Mouse (Mus musculus) hindbrain, embryonic 14.5 days (tissue): ENCODE data around the gene Gins3. TPM values are rescaled to one million over a fixed set of nuclear protein-coding genes. Genes with fewer than 3 reads are reported as not detected.

Experiments used
- ATAC-seq: fragments of 200-750 bp; cut with Nextera tagmentation; 2 replicates; pipeline ENCODE4 v1.8.0; 2017; ENCODE audit warnings: moderate number of reproducible peaks, mild to moderate bottlenecking, moderate TSS enrichment, moderate library complexity; ENCODE audit not compliant: low FRiP score
- DNase-seq: peaks from one replicate; pipeline ENCODE4 v3.0.0-alpha.2; 2015; ENCODE audit warnings: low spot score
- H3K27ac ChIP-seq: fragments of 300-500 bp; sonication (generic); 2 replicates; pipeline ENCODE4 v1.5.1; 2014; ENCODE audit warnings: mild to moderate bottlenecking, moderate library complexity
- H3K27me3 ChIP-seq: fragments of 300-500 bp; sonication (generic); 2 replicates; pipeline ENCODE4 v1.6.1; 2014; ENCODE audit warnings: mild to moderate bottlenecking, low read length, mixed read lengths; ENCODE audit not compliant: control insufficient read depth, insufficient read depth
- H3K36me3 ChIP-seq: fragments of 300-500 bp; sonication (generic); replicated peaks from 2 replicates; pipeline ENCODE4 v1.6.1; 2014; ENCODE audit not compliant: control insufficient read depth, insufficient read depth
- H3K4me1 ChIP-seq: fragments of 300-500 bp; sonication (generic); replicated peaks from 2 replicates; pipeline ENCODE4 v1.6.1; 2014; ENCODE audit warnings: antibody characterized with exemption, low read length, mixed read lengths; ENCODE audit not compliant: control insufficient read depth, insufficient read depth
- H3K4me2 ChIP-seq: fragments of 300-500 bp; sonication (generic); replicated peaks from 2 replicates; pipeline ENCODE4 v1.6.1; 2014; ENCODE audit warnings: mild to moderate bottlenecking, moderate library complexity
- H3K4me3 ChIP-seq: fragments of 300-500 bp; sonication (generic); replicated peaks from 2 replicates; pipeline ENCODE4 v1.5.1; 2014; ENCODE audit warnings: mild to moderate bottlenecking, low read length
- H3K9ac ChIP-seq: fragments of 300-500 bp; sonication (generic); 2 replicates; pipeline ENCODE4 v1.6.1; 2014
- H3K9me3 ChIP-seq: fragments of 300-500 bp; sonication (generic); 2 replicates; pipeline ENCODE4 v1.6.1; 2016; ENCODE audit warnings: low read length; ENCODE audit not compliant: control insufficient read depth
- WGBS: fragments of 180-500 bp; shearing (Covaris S2); extraction: QIAGEN DNeasy Blood & Tissue Kit; methylation state at CpG from one replicate; pipeline ENCODE4 v1.1.7; 2014; 5-methylcytosine and 5-hydroxymethylcytosine counted together
- polyA plus RNA-seq: library from polyadenylated mRNA; unstranded; fragments of >200 nt; fragmentation: Nextera tagmentation; extraction: Ambion mirVana; gene quantifications from 2 replicates; pipeline ENCODE4 v1.2.1, GENCODE M21; 2014

Gene Gins3
- polyA plus RNA-seq, 1 experiment from 2014 or later, result 7.8 TPM

DNA sequence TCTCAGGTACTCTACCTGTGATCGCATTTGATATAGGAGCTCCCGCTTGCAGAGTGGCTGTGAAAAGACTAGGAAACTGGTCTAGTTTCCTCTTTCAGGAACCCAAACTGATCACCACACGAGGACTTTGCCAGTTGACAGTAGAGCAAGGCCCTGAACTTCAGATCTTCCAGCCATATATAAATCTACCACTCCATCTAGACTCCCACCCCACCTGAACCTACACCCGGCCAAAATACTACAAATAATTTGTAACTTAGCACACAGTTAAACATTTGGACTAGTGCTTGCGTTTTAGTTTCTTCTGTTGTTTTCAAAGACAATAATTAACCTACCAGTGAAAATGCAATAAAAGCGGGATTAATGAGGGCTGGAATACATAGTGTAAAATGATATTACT is 413 bp upstream of the Gins3 start:
- Histone ChIP-seq H3K36me3 (no peaks in the 10 kb centered on the region), H3K4me1 (peaks cover 5% of the 10 kb centered on the region; the same call in 1 of the 2 replicates), H3K4me3 (peak overlapping the region; percentile 69), H3K4me2 (peak overlapping the region; percentile 71), H3K27ac (no peak overlapping the region), H3K9me3 (no peaks in the 10 kb centered on the region), H3K9ac (no peak overlapping the region), H3K27me3 (no peaks in the 10 kb centered on the region)
- ATAC-seq (peak; percentile 26; the same call in 1 of the 2 replicates), DNase-seq (no peak)
- 82% methylated on average over 6 of the region's 6 CpGs for WGBS

DNA sequence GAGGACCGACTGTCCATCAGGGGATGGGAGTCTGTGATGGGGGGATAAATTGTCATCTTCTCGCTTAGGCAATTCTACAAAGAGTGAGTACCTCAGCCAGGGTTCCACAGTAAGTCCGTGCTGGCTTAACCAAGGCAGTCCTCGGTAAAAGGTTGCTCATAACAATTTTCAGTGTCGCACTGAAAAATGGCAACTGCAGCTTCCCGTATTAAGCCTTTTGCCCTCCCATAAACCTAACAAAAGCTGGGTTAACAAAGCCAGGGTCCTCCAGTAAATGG is 749 bp downstream of the Gins3 start:
- peak overlapping the region; percentile 71 for H3K4me2 ChIP-seq
- H3K27me3 ChIP-seq, result no peaks in the 10 kb centered on the region
- DNase-seq, result no peak
- no peak for ATAC-seq
- H3K36me3 ChIP-seq, result no peaks in the 10 kb centered on the region
- peak overlapping the region; percentile 56 for H3K9ac ChIP-seq
- peaks cover 5% of the 10 kb centered on the region; the same call in 1 of the 2 replicates for H3K4me1 ChIP-seq
- no peak overlapping the region for H3K27ac ChIP-seq
- peak overlapping the region; percentile 69 for H3K4me3 ChIP-seq
- no peaks in the 10 kb centered on the region for H3K9me3 ChIP-seq
- 3% methylated on average over 6 of the region's 6 CpGs for WGBS

DNA sequence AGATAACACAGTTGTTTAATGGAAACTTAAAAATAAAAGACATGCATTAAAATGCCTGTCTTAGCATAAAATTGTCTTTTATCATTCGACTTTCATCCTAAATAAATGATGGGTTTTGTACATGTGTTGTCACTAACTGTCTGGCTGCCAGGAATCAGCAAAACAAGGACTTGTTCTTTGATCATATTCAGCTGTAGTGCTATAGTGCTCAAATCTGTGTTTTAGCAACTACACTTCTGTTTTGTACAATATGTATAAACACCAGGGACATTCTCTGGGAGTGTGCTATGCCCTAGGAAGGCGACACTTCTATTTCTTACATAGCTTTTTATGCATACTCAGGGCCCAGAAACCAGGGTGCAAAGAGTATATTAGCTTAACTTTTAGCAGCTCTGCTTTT is 11.7 kb downstream of the Gins3 start:
- no peak overlapping the region for H3K4me2 ChIP-seq
- ATAC-seq (no peak), DNase-seq (no peak)
- H3K4me3 ChIP-seq, result no peak overlapping the region
- H3K36me3 ChIP-seq, result peaks cover 4% of the 10 kb centered on the region; the same call in 1 of the 2 replicates
- no peaks in the 10 kb centered on the region for H3K9me3 ChIP-seq
- no peaks in the 10 kb centered on the region for H3K27me3 ChIP-seq
- WGBS, result 93% methylated on average over 2 of the region's 2 CpGs
- H3K27ac ChIP-seq, result no peak overlapping the region
- no peaks in the 10 kb centered on the region for H3K4me1 ChIP-seq
- no peak overlapping the region for H3K9ac ChIP-seq

DNA sequence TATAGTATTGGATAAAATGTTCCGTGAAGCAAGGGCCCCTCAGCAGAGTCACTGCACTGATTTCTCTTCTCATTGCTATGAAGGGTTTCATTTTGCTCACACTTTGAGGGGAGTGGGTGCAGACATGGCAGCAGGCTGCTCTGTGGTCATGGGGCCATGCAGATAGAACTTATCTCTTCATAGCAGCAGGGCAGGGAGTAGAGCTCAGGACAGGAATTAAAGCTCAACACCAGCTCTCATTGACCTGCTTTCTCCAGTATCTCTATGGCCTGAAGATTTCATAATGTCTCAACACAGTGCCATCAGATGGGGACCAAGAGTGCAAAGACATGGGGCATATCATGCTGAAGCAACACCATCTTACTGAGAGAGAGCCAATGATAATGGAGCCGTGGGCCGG is 15.0 kb downstream of the Gins3 start:
- WGBS, result 83% methylated on average over 3 of the region's 3 CpGs
- Histone ChIP-seq H3K9me3 (no peaks in the 10 kb centered on the region), H3K27ac (no peak overlapping the region), H3K4me3 (no peak overlapping the region), H3K9ac (no peak overlapping the region), H3K4me2 (no peak overlapping the region), H3K36me3 (peaks cover 4% of the 10 kb centered on the region; the same call in 1 of the 2 replicates), H3K27me3 (no peaks in the 10 kb centered on the region), H3K4me1 (no peaks in the 10 kb centered on the region)
- DNase-seq, result no peak
- ATAC-seq, result no peak

DNA sequence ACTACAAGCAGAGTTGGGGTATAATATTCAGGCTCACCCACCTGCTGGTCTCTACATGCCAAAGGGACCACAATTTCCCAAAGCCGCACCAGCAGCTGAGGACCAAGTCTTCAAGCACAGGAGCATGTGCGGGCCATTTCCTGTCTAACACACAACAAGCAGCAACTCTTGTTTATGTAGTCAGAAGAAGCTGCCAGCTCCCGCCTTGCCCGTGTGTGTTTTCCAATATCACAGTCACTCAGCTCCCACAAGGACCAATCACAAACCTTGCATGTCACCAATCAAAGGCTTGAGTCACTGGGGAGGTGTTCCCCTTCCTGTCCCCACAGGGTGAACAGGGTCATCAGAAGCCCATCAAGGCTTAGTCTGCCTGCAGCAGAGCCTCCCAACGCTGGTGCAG is 20.1 kb downstream of the Gins3 start:
- Histone ChIP-seq H3K9ac (no peak overlapping the region), H3K36me3 (no peaks in the 10 kb centered on the region), H3K27me3 (no peaks in the 10 kb centered on the region), H3K27ac (no peak overlapping the region), H3K4me3 (no peak overlapping the region), H3K9me3 (no peaks in the 10 kb centered on the region), H3K4me1 (no peaks in the 10 kb centered on the region), H3K4me2 (no peak overlapping the region)
- WGBS, result 87% methylated on average over 5 of the region's 5 CpGs
- DNase-seq, result no peak
- no peak for ATAC-seq

DNA sequence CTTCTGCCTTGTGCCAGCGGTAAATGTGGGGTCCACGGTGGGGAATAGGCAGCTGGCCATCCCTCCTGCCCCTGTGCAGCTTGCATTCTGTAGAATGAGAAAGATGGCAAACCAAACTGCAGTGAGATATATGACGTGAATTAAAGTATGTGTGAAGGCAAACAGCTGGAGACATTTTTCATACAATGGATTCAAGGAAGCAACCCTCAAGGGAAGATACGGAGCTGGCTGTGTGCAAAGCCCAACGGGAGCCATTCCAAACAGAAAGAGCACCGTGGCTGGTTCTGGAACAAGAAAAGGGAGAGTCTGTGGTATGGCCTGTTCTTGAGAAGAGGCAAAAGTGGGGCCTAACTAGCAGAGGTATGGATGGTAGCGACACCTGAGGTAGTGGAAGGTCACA is 22.6 kb downstream of the Gins3 start:
- Histone ChIP-seq H3K4me1 (no peaks in the 10 kb centered on the region), H3K4me3 (no peak overlapping the region), H3K27ac (no peak overlapping the region), H3K9ac (no peak overlapping the region), H3K36me3 (no peaks in the 10 kb centered on the region), H3K27me3 (no peaks in the 10 kb centered on the region), H3K4me2 (no peak overlapping the region), H3K9me3 (no peaks in the 10 kb centered on the region)
- no peak for ATAC-seq
- DNase-seq, result no peak
- 75% methylated on average over 7 of the region's 7 CpGs for WGBS

DNA sequence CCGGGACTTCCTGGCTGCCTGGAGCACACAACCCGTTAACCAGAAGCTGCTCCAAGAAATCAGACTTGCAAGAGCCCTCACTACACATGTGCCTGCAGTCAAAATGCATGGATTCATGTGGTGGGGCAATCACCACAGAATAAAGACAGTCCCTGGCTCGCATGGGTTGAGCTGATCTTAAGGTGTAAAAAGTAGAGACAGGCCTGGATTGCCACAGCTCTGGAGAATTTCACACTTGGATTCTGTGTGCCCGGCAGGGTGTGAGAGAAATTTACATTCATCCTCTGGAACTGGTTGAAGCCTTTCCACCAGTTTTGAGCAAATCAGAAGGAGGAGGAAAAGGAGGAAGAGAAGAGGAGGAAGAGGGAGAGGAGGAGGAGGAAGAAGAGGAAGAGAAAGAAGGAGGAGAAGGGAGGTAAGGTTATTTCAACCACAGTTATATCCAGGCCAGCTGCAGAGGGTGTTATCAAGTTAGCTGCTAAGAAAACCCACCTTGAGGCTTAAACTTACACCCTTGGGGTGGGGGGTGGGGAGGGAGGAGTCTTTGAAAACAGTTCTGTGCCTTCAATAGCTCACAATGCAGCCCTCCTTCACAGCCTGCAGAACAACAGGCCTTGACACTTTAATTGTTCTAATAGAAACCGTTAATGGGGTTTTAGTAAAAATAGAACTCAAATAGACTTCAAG is 23.2 kb downstream of the Gins3 start:
- H3K4me3 ChIP-seq, result no peak overlapping the region
- H3K27ac ChIP-seq, result no peak overlapping the region
- H3K9me3 ChIP-seq, result no peaks in the 10 kb centered on the region
- ATAC-seq (no peak), DNase-seq (no peak)
- H3K27me3 ChIP-seq, result no peaks in the 10 kb centered on the region
- WGBS, result 60% methylated on average over 5 of the region's 5 CpGs
- no peaks in the 10 kb centered on the region for H3K4me1 ChIP-seq
- H3K9ac ChIP-seq, result no peak overlapping the region
- no peaks in the 10 kb centered on the region for H3K36me3 ChIP-seq
- no peak overlapping the region for H3K4me2 ChIP-seq

DNA sequence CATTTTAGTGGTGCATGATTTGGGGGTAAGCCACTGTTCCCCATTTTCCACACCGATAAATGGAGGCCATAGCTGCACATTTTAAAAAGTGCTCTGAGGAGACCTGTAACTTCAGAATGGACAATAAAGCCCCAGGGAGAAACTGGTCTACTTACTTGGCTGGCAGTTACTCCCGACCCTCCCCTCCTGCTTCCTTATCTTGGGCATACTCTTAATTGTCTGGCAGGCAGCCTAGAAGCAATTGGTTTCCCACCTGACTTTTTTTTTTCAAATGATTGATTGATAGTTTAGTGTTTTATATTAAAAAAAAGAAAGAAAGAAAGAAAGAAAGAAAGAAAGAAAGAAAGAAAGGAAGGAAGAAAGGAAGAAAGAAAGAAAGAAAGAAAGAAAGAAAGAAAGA is 24.3 kb downstream of the Gins3 start:
- ATAC-seq (no peak), DNase-seq (no peak)
- H3K27me3 ChIP-seq, result no peaks in the 10 kb centered on the region
- H3K27ac ChIP-seq, result no peak overlapping the region
- WGBS, result 60% methylated on average over 2 of the region's 2 CpGs
- no peak overlapping the region for H3K4me2 ChIP-seq
- H3K9me3 ChIP-seq, result no peaks in the 10 kb centered on the region
- no peaks in the 10 kb centered on the region for H3K36me3 ChIP-seq
- H3K4me3 ChIP-seq, result no peak overlapping the region
- H3K4me1 ChIP-seq, result no peaks in the 10 kb centered on the region
- no peak overlapping the region for H3K9ac ChIP-seq

DNA sequence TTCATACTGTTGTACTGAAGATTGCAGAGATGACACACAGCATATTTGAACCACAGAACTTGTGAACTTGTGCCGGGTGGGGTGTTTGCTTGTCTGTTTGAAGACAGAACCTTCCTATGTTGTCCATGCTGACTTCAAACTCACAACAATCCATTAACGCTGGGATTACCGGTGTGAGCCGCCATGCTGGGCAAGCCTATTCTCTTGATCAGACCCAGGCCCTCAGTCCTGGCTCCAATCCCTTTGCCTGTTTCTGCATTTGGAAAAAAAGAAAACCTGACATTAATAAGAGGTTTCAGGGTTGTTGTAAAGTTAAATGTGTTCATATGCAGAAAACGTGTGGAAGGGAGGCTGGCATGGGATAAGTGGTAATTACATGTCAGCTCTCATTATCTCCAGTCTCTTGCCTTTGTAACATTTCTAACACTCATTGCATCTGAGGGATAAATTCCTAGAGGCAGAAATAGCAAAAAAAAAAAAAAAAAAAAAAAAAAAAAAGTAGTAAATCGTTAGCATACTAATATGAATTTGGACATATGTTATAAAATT is 27.2 kb downstream of the Gins3 start:
- Histone ChIP-seq H3K27me3 (no peaks in the 10 kb centered on the region), H3K9me3 (no peaks in the 10 kb centered on the region), H3K4me3 (no peak overlapping the region), H3K4me2 (no peak overlapping the region), H3K36me3 (no peaks in the 10 kb centered on the region), H3K9ac (no peak overlapping the region), H3K27ac (no peak overlapping the region), H3K4me1 (no peaks in the 10 kb centered on the region)
- DNase-seq (no peak), ATAC-seq (no peak)
- 78% methylated on average over 6 of the region's 6 CpGs for WGBS

DNA sequence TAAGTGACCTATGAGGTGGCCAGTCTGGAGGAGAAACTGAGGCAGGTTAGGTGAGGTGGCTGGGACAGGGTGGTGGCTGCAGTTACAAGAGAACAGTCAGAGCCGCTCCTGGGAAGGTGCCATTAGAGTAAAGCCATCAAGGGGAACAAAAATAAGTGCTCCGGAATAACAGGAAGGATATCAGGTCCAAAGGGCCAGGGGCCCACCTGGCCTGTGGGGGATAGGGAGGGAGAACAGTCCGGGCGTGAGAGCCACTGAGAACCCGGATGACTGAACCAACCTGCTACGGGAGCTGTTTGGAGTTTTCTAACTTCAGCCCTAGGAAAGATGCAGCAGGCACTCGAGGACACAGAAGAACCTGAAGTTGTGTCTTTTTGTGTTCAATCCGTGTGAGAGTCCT is 27.8 kb downstream of the Gins3 start:
- 81% methylated on average over 8 of the region's 8 CpGs for WGBS
- H3K9me3 ChIP-seq, result no peaks in the 10 kb centered on the region
- H3K36me3 ChIP-seq, result no peaks in the 10 kb centered on the region
- no peaks in the 10 kb centered on the region for H3K4me1 ChIP-seq
- H3K4me3 ChIP-seq, result no peak overlapping the region
- no peak overlapping the region for H3K4me2 ChIP-seq
- H3K27me3 ChIP-seq, result no peaks in the 10 kb centered on the region
- no peak for DNase-seq
- no peak for ATAC-seq
- H3K27ac ChIP-seq, result no peak overlapping the region
- no peak overlapping the region for H3K9ac ChIP-seq
